Mouse (Mus musculus) telencephalon, adult 2 months (tissue): ENCODE results near the gene Rtn2.

Source experiments
- DNase-seq: peaks from one replicate; pipeline ENCODE4 v3.0.0-alpha.2; 2011; ENCODE audit warnings: low read depth, low spot score

Rtn2 gene

DNA sequence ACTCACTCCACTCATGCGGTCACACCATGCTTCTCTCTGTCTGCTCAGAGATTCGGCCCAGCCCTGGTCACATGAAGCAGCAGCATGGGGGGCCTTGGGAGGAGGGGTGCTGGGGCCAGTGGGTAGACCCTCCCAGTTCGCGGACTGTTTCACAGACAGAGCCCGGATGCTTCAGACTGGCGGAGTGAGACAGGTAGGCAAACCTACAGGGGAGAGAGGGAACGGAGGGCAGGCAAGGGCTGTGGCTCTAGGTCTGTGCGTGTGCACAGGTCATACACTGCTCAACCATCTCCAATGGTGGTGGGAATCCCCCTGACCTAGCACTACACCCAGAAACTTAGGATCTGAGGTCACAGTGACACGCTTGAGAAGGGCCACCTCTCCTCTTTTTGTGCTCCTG lies 37.0 kb downstream of the Rtn2 start:
- DNase-seq = no peak

DNA sequence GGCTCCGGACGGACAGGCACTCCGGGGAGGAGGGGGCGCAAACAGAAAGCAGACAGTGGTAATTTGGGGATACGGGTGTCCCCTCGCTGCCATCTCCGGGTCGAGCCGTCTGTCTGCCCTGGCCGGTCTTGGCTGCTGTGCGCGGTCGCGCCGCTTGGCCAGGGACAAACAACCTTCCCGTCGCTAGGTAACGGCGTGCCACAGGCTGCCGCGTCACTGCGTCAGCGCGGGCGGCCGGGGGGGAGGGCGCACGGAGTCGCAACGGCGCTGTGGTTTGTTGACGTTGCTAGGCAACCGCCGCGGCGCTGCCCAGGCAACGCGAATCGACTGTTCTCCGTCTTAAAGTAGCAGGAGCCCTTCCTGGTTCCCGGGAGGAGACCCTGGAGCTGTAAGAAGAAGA lies 37.5 kb downstream of the Rtn2 start:
- peak; percentile 92 for DNase-seq

DNA sequence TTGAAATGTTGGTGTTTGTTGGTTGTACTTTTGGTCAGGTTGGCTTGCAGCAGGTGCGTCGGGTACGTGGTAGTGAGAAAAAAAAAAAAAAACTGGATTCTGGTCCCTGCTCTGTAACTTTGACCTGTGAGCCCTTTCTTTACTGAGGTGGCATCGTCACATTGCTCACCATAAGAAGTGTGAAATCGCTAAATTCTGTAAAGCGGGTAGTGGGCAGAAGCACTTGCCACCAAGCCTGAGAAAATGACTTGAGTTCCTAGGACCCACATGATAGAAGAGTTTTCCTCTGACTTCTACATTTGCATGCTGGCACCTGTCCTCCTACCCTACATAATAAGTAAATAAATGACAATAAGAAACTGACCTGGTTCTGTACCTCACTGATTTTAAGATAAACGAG lies 38.2 kb downstream of the Rtn2 start:
- no peak for DNase-seq

DNA sequence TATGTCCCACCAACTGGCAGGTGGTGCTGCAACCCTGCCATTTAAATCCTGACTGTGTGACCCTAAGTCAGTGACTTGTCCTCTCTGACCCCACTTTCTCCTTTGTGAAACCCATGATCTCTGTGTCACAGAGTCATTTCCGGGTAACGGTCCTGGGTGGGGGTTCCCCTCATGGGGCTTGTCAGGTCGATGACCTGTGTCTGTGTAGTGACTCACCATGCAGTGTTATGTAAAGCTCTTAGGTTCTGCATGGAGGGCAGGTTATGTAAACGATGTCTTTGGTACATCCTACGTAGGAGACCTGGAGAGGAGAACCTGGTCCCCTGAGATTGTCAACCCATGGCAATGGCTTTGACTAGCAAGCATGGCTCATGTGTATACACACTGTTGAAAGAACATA lies 39.0 kb downstream of the Rtn2 start:
- DNase-seq = no peak

DNA sequence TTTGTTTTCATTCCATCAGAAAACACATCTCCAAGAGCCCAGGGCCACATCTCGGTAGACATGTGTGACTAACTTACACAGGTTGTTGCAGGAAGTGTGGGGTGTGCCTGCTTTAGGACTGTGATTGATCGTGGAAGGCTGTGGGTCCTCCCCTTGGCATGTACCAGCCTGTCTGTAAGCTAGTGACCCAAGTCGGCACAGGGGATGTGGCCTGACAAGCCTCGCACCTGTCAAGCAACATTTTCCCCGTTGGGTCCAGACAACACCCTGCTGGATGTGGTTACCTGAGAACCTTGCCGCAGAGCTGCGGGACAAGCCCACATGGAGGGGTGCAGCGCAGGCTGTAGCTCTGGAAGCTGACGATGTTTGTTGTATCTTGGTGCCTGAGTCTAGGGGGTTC lies 40.1 kb downstream of the Rtn2 start:
- DNase-seq = no peak

DNA sequence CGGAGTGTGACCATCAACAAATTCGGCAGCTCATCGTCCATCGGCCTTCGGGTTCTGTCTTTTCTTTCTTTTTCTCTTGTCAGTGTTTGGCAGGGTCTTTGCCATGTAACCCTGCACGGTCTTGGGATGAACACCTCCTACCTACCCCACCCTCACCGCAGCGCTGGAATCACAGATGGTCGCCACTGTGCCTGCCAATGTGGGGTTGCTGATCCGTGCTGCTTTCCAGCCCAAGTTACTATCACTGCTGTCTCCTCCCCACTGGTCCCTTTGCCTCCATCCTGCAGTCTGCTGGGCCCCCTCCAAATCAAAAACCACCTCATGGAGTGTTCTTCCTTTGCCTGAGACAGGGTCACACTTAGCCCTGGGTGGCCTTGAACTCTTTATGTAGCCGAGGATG lies 41.8 kb downstream of the Rtn2 start:
- DNase-seq = no peak

DNA sequence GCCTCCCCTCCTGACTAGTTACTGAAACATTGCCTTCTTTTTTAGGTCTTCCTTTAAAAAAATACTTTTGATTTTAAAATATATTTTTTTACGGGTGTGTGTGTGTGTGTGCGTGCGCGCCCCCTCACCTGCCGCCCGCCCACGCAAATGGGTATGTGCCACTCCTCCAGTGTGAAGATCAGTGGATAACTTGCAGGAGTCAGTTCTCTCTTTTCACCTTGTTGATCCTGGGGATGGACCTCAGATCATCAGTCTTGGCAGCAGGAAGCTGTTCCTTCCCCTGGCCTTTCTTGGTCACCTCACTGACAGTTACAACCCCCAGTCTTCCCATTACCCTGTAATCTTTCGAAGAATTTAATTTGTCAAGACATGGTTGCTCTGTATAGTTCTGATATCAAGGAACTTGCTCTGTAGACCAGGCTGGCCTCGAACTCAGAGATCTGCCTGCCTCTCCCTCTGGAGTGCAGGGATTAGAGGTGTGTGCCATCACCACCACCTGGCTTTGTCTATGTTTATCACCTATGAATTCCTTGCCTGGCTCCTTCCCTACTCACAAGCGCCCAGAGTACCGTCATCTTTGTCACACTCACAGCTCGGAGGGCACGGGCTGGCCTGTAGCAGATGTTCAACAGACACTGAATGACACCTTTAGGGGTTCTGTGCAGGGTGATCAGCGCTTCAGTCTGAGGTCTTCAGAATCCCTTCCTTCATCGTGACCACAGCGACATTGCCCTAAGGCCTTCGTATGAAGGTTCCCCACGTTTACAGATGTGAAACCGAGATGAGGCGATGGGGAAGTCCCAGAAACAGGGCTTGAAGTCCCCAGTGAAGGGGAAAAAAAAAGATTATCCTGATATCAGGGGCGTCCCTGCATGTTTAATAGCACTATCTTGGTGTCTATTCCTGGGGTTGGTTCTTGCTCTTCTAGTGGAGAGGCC lies 43.1 kb downstream of the Rtn2 start:
- no peak for DNase-seq

DNA sequence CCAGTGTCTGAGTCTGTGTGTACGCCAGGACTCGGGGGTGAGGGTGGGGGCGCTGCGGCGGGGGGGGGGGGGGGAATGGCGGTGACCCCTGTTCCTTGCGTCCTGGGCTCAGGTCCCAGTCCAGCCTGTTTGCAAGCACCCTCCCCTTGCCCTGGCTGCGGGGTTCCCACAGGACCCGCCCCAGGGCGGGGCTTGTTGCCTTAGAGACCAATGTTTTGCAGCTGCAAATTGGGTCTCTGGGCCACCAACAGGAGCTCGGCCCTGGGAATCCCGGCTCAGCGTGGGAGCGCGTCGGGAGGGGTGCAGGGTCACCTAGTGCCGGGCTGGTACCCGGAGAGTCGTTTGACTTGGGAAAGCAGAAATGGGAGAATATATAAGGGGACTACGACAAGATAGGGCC lies 43.9 kb downstream of the Rtn2 start:
- no peak for DNase-seq

DNA sequence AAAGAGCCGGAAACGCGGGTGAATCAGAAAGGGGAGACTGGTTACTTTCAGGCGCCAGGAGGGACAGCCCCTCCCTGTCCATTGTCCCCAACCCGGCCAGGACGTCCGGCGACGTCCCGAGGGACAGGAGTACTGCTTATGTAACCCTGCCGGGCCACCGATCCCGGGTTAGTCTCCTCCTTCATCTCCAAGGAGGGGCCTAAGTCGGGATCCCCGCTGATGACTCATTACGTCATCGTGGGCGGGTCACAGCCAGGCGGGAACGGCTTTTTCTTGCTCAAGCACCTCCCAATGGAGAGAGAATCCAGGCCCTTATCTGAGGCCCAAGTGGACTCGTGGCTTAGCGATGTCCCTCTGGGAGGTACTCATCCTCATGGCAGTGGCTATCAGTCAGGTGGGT lies 44.7 kb downstream of the Rtn2 start:
- DNase-seq = peak; percentile 89

DNA sequence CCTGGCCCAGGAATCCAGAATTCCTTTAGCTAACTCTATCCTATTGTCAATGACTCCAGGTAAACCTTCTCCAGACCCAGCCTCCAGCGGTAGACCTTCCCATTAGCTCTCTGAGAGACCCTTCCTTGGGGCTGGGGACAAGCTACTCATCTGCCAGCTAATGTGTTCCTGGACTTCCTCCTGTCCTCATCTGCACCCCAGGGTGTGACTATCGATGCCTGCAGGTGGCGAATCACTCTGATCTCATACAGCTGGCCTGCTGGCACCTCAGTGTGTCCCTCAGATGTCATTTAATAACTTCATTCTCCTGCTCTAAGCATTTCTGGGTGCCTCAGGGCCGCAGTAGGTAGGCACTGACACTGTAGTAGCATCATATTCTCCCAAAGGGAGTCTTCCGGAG lies 45.4 kb downstream of the Rtn2 start:
- DNase-seq = no peak

DNA sequence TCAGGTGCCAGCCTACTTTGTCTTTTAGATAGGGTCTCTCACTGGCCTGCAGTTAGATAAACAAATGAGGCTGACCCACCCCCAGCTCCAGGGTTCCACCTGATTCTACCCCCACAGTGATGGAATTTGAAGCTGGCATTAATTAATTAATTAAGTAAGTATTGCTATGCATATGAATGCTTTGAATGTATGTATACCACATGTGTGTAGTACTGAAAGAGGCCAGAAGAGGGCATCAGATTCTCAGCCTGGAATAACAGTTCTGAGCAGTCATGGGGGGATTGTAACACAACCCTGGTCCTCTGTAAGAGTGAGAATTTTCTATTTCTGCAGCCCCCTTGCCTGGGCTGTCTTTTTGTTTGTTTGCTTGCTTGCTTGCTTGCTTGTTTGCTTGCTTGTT lies 46.0 kb downstream of the Rtn2 start:
- DNase-seq = no peak

DNA sequence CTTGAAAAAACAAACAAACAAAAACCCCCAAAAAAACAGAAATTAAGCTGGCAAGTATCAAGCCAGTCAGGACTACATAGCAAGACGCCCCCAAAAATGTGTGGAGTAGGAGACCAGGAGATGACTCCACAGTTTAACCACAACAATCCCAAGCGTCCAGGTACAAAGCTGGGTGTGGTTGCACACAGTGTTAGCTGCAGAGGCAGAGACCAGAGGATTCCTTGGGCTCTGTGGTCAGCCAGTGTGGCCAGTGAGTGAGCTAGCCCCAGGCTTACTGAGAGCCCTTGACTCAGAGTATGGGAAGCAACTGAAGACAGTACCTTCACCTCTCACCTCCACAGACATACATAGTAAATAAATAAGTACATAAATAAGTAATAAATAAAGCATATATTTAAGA lies 49.5 kb downstream of the Rtn2 start:
- no peak for DNase-seq

DNA sequence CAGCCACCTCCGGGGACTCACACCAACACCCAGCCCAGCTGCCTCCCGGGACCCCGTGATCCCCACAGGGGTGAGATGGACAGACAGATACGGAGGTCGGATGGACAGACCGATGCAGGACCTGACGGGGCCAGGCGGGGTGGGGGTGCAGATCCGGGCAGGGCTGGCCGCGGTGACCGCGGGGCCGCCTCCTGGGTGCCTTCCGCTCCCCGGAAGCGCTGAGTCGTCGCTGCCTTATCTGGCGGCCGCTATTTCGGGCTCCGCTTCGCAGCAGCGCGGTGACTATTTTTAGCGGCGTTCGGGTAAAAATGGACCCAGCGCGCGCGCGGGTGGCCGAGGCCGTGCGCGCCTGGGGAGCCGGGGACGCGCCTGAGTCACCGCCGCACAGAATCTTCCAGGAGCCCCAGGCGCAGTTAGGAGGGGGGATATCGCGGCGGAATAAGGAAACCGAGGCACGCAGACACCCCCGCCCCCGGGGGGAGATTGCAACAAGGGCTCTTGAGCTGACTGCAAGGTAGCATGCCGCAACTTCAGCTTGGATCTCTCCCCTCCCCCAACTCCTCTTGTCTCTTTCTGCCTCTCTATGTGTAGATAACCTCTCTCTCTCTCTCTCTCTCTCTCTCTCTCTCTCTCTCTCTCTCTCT lies 50.4 kb downstream of the Rtn2 start:
- peak; percentile 77 for DNase-seq

DNA sequence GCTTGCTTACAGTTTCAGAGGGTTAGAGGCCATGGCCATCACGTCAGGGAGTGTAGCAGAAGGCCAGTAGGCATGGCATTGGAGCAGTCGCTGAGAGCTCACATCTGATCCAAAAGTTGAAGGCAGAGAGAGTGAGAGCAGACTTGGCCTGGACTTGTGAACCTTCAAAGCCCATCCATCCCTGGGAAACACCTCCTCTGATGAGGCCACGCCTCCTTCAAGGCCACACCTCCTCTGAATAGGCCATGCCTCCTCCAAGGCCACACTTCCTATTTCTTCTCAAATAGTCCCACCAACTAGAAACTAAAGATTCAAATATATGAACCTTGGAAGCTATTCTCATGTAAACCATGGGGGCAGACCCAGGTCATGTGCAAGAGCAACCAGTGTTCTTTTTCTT lies 53.2 kb downstream of the Rtn2 start:
- DNase-seq = no peak

DNA sequence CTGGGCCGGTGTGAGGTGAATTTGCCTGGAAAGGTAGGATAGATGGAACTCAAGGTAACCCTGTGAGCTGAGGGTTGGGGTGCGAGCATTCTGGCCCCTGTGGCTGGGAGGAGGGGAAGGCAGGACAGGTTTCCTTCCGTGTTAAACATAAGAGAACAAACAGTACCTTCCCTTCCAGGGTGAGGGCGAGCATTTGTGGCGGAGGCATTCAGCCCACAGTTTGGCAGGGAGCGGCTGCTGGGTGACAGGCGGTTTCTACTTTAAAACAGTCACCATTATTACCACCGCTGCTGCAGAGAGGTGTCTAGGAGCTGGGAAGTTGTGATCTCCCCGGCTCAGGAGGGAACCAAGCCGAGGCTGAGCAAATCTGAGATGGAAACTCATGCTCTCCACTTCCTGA lies 54.7 kb downstream of the Rtn2 start:
- no peak for DNase-seq

DNA sequence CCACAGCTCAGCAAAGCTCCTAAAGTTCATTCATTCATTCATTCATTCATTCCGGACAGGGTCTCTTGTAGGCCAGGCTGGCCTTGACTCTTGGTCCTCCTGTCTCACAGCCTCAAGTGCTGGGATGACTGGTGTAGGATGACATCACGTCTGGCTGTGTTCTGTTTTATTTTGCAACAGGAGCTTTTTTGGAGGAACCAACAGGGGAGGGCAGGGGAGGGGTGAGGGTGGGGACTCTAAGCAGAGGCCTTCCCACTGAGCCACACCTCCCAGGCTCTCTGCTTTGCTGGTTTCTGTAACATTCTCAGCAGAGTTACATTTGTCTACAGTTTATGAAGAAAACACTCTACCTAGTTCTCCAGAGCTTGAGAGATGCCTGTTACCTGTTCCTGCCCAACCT lies 55.6 kb downstream of the Rtn2 start:
- DNase-seq = no peak

DNA sequence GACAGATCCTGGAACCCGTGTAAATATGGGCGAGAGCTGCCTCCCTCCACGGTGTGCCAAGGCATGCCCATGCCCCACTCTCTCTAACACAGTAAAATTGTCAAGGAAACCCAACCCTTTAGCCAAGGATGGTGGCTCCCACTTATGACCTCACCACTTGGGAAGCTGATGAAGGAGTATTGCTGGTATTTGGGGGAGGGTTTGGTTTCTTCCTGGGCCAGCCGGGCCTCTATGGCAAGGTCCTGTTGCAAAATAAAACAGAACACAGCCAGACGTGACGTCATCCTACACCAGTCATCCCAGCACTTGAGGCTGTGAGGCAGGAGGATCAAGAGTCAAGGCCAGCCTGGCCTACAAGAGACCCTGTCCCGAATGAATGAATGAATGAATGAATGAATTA lies 56.2 kb downstream of the Rtn2 start:
- no peak for DNase-seq

DNA sequence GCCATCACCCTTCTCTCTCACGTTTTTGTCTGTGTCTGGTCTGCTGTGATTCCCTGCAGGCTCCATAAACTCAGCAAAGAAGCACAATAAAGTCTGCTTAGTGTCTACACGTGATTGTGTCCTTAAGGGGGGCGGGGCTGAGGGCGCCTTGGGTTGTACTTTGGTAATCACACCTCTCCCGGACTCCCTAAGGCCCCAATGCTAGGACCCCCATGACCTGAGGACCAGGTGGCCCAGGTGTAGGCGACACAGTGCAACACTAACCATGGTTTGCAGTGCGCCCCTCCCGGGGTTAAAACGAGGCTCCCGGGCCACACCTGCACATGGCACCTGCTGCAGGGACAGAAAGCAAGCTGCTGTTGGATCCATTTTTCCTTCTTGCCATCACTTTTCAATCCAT lies 58.8 kb downstream of the Rtn2 start:
- DNase-seq = no peak

DNA sequence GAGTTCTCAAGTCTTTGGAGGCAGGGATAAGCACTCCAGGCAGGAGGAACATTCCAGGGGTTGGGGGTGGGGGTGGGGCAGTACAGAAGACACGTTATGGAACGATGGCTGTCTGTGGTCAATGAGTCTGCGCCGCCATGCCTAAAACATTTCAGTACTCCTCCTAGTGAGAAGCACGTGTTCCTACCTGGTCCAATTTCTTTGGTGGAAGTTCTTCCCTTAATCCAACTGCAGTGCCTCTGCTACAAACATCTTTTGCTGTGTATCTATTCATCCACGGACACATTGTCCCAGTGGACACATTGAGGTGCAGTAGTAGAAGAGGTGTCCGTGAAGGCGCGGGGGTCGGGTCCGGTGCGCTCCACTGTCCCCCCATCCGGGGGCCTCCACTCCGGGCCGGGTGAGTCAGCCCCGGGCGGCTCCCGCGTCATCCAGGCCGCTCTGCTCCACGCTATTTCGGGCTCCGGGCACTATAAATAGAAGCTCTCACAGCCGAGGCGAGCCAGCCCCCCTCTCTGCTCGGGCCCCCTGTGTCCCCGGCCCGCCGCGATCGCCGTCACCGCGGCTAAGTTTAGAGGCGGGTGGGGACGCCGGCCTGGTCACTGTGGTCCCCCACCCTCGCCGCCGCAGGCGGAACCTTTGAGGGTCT lies 59.5 kb downstream of the Rtn2 start:
- DNase-seq = no peak

DNA sequence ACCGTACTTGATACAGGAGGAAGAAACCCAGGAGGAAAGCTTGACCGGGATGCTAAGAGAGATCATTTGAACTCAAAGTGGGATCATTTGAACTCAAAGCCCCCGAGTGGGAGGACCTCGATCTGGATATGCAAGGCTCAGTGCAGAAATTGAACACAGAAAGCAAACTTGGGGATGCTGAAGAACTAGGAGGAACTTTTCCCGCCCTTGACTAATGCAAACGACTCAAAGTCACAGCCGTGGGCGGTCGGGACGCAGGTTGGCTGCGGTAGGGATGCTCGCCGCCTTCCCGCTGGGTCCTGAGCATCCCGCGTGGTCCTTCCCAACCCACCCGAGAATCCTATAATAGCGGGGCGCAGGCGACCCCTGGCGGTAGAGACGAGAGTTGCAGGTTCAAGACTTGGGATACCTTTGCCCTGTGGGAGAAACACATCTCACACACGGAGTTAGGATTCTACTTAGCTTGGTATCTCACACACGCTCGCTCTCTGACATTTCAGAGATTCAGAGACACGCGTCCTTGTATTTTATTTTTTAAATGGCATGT lies 60.1 kb downstream of the Rtn2 start:
- peak; percentile 49 for DNase-seq

DNA sequence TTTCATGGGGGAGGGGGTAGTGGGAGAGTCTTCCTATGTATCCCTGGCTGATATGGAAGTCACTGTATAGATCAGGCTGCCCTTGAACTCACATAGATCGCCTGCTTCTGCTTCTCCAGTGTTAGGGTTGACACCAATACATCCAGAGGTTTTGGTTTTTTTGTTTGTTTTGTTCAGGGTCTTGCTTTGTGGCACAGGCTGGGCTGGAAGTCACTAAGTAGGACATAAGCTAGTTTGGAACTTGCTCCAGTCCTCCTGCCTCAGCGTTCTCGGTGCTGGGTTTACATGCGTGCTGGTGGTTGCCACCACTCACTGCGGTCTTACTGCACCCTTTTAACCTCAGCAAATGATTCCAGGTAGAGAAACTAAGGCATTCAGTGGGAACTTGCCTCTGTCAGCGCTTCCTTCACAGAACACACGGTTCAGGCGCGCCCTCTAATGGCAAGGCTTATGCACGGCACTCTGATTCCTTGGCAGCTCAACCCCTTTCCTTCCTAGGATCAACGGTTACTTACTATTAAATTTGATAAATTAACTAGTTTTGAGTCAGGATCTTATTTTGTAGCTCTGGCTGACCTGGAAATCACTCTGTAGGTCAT lies 60.9 kb downstream of the Rtn2 start:
- no peak for DNase-seq

DNA sequence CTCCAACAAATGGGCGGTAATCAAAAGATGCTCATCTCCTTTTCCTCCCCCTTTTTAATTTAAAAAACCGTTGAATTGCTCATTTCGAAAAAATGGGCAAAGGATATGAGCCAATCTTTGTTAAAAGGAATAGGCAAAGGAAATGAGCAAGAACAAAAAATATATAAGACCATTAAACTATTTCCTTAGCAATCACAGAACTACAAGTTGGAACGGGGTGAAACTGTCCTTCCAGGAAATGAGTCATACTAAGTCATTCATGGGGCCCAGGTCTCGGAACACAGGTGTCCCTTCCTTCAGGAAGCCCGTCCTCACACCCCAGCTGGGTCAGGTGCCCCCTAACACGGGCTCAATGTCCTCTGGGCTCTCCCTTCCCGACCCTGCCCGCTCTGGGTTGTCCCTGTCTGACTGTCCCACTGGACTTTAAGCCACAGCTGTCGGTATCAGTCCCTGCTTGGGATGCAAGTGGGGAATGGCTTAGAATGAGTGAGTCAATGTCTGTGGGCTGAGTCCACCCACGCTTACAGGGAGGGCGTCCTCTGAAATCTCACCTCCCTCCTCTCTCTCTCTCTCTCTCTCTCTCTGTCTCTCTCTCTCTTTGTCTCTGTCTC lies 61.9 kb downstream of the Rtn2 start, which contains the start of gene Ercc1:
TSS of gene Ercc1 (plus strand) at position 542 of the 611 bp plus-strand sequence.
- no peak for DNase-seq
